Mouse (Mus musculus) bone marrow, adult 2 months (tissue): ENCODE measurements around the gene Ptprq.

Source experiments
- CTCF ChIP-seq: fragments of 200-500 bp; IDR thresholded peaks from 2 replicates; pipeline ENCODE4 v1.5.1; 2011; ENCODE audit warnings: low read length, control low read depth; ENCODE audit not compliant: control insufficient read depth, insufficient read depth
- POLR2A ChIP-seq: fragments of 200-500 bp; IDR thresholded peaks from 2 replicates; pipeline ENCODE4 v1.6.1; 2011; ENCODE audit warnings: low read depth, mild to moderate bottlenecking, control low read depth, low read length, borderline replicate concordance; ENCODE audit not compliant: control insufficient read depth

DNA sequence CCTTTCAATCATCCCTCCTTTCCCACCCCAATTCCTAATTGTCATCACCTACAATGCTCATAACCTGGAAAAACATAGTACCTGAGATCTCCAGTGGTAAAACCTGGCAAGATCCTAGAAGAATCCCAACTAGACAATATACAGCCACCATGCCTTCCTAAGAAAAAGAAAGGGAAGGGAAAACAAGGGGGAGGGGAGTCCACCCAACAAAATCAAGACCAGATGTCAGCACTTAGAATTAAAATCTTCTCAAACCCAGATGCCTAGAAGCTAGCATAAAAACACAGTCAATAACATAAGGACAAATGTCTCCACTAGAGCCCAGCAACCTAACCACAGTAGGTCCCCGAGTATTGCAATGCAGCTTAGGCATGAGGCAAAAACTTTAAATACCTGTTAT lies 43.9 kb downstream of the Ptprq start:
- TF ChIP-seq CTCF (no peak), POLR2A (no peak)
